Mouse (Mus musculus): ENCODE results near the gene Dxo.

- TF ChIP-seq POLR2A (IDR thresholded peaks at IDR 0.05; ENCODE audit: insufficient read depth, low read depth, low read length) (no peak), CTCF (IDR thresholded peaks at IDR 0.05; ENCODE audit: insufficient read depth, low read depth, low read length) (no peak)
Measured at GRCm38 (mm10) chr17:34850517-34851125, 13.8 kb downstream of the Dxo start.

Data from olfactory bulb, adult 2 months (tissue).